Mouse (Mus musculus) bone marrow, adult 2 months (tissue): Measurements from ENCODE around the gene Rgs6.

Experiments
- CTCF ChIP-seq: fragments of 200-500 bp; IDR thresholded peaks from 2 replicates; pipeline ENCODE4 v1.5.1; 2011; ENCODE audit warnings: low read length, control low read depth; ENCODE audit not compliant: control insufficient read depth, insufficient read depth
- POLR2A ChIP-seq: fragments of 200-500 bp; IDR thresholded peaks from 2 replicates; pipeline ENCODE4 v1.6.1; 2011; ENCODE audit warnings: low read depth, mild to moderate bottlenecking, control low read depth, low read length, borderline replicate concordance; ENCODE audit not compliant: control insufficient read depth

- no peak for TF ChIP-seq POLR2A
- no peak for TF ChIP-seq CTCF
These were observed 156.7 kb downstream of the Rgs6 start for GRCm38 (mm10) chr12:82744826-82745225.
